Mouse (Mus musculus) A20 (cell line): ENCODE data around the gene Sh2d3c.
A peak's percentile ranks its signal among the peaks of the same experiment; 100 is the strongest.

Experiments
- DNase-seq: peaks from one replicate; pipeline ENCODE4 v3.0.0-alpha.2; 2011; ENCODE audit warnings: low read depth, low spot score

Gene Sh2d3c

DNA sequence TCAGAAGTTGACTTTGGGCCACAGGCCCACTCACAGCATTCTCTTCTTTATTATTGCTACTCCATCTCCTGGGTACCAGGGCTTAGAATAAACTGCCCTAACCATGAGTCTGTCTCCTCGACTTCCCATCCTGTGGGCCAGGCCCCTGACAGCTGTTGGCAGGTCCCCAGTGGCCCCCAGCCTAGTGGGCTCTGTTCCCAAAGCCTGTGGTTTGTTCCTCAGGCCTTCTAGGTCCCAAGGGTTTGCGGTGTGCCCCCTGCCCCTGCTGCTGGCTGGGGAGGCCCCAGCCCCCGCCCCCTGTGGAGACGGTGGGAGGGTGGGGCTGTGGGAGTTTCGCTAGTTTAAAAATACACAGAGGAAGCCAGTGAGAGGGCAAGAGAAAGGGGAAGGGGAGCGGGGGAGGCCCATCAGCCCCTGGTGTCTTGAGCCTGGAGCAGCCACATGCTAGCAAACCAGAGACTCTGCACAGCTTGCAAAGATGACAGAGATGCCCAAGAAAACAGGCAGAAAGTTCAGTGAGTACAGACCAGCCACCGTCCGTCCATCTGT lies at the start of gene Sh2d3c:
Gene Sh2d3c, plus strand, starts transcription at position 375 of the 549 bp plus-strand sequence.
- peak; percentile 83 for DNase-seq

DNA sequence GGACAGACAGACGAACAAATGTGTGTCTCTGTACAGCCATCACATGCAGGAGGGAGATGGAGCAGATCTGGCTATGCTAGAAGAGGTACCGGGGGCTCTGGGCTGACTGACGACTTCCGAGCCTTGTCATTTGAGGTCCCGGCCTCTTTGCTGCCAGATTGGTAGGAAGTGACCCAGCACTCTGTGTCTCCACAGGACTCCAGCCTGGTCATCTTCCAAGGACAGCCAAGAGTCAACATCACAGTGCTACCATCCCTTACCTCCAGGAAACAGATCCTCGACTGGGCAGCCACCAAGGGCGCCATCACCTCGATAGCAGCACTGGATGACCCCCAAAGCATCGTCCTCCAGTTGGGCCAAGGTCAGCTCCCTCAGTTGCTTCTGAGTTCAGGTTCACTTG lies 49.7 kb upstream of the Sh2d3c start:
- DNase-seq = no peak

DNA sequence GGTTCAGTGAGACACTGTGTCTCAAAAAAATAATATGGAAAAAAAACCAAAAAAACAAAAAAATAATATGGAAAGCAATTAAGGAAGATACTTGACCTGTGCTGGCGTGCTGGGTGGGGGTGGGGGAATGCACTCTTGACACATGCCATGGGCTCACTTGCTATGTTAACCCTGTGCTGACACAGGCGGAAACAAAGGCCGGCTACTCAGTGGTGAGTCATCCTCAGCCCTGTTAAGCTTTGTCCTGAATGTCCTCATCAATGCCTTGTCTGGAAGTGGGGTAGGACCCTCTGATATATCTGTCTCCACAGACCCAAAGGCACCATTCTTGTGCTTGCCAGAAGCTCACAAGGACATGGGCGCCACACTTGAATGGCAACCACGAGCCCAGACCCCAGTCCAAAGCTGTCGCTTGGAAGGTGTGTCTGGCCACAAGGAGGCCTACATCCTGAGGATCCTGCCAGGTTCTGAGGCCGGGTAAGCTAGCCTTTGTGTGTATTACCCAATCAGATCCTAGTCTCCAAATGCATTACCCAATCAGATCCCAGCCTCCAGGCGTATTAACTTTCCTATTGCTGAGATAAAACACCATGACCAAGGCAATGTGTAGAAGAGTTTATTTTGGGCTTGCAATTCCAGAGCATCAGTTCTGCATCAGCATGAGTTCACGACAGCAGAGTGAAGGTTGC lies 48.8 kb upstream of the Sh2d3c start:
- no peak for DNase-seq

DNA sequence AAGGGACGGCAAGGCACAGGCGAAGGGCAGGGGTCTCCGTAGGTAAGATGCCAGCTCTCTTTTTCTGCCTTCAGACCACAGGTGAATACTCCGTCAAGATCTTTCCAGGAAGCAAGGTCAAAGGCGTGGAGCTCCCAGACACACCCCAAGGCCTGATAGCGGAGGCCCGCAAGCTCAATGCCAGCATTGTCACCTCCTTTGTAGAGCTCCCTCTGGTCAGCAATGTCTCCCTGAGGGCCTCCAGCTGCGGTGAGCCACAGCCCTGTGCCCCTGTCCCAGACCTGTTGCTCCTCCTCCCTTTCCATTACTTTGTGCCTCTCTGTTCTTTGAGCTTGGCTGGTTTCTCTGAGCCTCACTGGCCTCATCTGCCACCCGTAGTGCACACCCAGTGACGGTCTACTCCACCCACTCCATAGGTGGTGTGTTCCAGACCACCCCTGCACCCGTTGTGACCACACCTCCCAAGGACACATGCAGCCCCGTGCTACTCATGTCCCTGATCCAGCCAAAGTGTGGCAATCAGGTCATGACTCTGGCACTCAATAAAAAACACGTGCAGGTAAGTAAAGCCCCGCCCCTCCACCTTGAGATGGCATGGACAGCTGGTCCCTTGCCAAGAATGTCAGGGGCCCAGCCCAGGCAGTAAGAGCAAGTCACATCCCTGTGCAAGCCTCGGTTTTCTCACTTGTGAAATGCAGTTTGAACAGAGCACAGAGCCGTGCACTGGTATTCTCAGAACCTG lies 47.5 kb upstream of the Sh2d3c start:
- no peak for DNase-seq

DNA sequence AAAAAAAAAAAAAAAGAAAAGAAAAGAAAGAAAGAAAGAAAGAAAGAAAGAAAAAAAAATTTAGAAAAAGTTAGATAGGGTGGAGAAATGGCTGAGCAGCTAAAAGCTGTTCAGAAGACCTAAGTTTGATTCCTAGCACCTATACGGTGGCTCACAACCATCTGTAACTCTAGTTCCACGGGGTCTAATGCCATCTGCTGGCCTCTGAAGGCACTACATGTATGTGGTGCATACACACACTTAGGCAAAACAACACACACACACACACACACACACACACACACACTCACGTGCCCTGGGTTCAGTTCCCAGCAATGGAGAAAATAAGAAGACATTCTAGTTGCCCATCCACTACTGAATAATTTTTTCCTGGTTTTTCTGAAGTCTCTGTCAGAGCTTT lies 44.0 kb upstream of the Sh2d3c start:
- DNase-seq = no peak

DNA sequence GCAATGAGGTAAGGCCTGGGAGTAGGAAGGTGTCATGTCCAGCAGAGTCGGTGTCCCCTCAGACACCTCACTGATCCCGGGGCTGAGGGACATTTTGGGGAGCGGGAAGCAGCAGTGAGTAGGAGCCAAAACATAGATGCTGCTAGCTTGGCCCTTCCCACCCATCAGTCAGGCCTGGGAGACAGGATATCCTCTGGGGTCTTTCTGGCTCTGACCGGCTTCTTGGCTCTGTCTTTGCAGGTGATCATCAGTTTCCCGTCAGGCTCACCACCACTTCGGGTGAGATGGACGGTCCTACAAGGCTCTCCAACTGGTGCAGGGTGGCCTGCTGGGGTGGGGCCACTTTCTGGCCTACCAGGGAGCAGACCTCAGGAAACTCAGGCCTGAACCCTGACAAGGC lies 43.2 kb upstream of the Sh2d3c start:
- no peak for DNase-seq

DNA sequence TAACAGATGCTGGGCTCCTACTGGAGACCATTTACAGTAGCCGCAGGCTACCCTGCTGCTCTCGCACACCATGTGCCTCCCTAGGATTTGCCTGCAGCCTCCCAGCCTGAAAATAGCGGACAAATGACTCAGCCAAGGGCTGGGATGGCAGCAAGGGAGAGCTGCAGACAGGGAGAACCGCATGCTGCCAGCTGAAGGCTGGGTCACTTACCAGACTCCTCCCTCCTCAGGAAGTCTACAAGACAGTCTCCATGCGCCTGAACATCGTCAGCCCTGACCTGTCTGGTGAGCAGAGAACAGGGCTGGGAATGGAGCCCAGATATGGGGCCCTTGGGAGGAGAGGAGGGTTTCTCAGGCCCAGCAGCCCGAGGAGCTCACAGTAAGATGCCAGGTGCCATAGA lies 40.8 kb upstream of the Sh2d3c start:
- no peak for DNase-seq

DNA sequence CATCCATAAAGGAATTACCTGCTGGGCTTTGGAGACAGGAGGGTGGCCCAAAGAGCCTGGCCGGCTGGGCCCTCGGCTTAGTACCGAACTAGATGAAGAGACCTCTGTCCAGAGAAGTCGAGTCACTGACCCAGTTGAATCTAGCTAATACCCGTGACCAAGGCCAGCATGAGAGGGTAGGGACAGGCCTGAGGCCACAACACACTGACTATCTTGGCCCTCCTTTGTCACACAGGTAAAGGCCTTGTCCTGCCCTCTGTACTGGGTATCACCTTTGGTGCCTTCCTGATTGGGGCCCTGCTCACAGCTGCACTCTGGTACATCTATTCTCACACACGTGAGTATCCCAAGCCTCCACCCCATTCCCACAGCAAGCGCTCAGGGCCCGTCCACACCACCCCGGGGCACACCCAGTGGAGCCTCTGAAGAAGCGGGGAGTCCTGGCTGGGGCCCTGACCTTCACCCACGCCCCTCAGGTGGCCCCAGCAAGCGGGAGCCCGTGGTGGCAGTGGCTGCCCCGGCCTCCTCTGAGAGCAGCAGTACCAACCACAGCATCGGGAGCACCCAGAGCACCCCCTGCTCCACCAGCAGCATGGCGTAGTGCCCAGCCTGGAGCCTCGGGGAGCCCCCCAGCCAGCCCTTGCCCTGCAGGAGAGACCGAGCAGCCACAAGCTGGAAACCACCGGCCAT lies 39.7 kb upstream of the Sh2d3c start:
- no peak for DNase-seq

DNA sequence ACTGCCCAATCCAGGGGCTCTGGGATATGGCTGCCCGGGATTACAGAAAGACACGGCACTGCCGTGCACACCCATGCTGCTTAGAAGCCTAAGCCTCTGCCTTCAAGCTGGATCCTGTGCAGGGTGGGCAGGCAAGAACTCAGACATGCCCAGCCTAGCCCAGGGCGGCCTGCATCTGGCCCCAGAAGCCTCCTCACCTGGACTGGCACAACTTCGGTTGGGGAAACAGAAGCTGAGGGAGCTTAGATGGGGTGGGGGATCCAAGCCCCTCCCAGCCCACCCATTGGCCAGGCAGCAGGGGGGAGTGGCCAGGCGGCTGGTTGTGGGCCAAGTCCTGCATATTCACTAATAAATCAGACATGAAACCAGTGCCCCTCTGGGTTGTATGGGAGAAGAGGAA lies 39.1 kb upstream of the Sh2d3c start:
- no peak for DNase-seq

DNA sequence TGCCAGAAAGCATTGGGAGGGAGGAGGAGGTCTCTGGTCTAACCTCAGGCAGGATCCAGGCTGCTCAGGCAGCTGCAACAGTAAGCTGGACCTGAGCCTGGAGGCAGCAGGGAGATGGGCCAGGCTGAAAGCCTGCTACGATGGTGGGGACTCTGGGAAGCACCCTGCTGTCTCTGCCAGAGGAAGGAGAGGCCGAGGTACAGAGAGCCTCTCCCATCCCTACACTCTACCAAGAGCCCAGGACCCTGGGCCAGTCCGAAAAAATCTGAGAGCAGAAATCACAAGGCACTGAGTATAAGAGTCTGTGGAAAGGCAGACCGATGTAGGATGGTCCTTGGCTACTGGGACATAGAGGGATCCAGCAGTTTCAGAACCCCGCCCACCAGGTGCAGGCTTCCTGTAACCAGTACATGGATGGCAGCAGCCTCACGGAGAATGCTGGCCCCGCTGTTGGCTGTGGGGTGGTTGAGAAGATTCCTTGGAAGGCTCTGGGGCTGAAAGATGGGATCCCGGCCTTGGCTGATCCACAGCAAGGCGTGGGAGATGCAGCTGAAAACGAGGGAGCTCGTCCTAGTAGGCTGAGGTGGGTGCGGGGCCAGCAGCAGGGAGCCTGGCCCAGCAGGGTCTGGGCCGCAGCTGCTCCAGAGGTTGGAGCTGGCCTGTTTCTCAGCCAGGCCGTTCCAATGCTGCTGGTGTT lies 38.0 kb upstream of the Sh2d3c start:
- no peak for DNase-seq

DNA sequence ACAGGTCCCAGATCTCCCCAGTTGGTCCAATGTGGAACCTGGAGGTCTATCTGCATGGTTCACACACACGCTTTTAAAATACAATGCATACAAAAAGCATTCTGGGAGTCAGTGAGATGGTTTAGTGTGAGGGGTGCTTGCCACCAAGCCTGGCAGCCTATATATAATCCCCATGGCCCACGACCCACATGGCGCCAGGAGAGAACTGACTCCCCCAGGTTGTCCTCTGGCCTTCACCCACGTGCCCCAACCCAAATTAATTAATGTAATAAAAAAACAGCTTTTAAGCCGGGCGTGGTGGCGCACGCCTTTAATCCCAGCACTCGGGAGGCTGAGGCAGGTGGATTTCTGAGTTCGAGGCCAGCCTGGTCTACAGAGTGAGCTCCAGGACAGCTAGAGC lies 37.2 kb upstream of the Sh2d3c start:
- no peak for DNase-seq

DNA sequence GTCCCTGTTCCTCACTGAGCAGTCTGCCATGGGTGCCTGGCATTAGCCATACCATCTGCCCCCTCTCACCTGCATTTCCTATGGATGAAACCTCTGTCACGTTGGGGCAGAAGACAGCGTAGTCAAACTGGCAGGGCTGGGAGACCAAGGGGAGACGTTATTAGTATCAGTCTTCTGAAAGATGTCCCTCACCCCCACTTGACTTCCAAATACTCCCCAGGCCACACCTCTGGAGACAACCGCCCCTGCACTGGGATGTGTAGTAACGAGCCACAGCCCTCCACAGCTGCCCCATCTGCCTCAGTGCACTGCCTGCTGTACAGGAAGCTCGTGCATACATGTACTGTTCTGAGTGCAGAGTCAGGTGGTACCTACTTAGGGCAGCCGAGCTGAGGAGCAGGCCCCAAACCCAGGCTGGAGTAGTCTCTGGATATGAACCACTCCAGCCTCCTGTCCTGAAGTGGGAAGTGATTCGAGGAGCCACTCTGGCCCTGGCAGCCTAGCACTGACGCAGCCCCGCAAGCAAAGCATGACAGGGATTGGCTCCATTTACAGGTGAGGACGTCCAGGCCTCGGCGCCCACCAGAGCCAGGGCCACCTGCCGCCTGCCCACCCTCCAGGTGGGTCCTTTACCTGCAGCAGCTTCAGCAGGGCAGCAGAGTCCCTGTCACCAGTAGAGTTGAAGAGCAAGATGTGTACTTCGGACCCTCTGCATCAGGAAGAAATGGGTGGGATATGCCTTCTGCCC lies 36.0 kb upstream of the Sh2d3c start:
- no peak for DNase-seq

DNA sequence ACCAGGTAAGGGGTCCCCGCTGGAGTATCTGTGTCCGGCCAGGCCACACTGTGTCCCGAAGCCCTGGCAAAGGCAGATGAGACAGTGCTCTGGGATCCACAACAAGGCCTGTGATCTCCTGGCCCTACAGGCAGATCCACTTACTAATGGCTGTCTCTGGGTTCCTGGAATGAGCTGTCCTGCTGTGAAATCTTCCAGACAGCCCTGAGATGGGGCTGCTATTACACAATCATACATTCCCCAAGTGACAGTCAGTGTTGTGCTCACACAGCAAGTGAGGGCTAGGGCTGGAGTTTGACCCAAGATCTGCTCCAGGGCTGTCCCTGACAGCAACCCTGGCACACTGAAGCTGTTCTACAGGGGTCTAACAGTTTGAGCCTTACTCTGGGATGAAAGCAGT lies 35.0 kb upstream of the Sh2d3c start:
- no peak for DNase-seq

DNA sequence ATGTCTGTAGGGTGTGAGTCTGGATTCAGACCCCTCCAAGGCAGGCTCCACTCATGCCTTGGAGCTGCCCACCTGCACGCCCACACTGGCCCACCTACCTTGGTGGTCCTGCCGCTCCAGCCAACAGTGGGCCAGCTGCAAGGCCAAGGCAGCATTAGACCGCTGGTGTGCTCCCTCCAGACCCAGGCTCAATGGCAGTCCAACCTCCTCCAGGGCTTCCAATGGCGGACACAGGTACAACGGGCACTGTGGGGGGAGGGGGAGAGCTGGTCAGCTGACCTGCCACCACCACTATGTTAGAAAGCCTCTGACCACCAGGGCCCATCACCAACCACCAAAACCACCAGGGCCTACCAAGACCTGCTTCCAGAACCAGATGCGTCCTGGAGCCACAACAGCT lies 34.2 kb upstream of the Sh2d3c start:
- DNase-seq = no peak

DNA sequence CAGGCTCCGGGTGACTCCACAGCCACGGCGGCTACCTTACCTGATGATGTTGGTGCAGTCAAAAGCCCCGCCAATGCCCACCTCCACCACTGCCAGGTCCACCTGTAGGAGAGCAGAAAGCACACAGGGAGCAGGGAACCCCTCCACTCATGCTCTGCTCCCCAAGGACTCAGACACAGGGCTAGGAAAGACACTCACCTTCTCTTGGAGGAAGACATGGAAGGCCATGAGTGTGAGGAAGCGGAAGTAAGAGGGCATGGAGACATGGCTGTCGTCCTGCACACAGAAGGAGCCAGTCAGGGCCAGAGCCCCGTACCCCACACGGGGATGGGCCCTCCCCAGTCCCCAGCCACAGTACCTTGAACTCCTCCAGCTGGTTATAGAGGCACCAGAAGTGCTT lies 33.3 kb upstream of the Sh2d3c start:
- DNase-seq = no peak

DNA sequence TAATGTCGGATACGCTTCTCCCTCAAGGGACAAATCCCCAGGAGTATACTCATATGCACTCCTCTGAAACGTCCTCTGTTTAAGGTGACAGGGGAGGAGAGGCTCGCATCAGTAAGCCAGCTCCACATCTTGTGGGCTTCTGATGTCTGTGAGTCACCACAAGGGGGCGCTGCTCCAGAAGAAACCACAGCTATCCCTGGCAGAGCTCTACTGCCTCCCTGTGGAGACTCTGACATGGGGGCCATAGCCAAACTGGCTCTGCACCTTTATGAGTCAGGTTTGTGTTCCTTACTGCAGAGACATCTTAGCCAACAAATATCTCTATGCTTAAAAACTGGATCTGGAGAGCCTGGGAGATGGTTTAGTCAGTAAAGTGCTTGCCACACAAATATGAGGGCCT lies 31.4 kb upstream of the Sh2d3c start:
- peak; percentile 89 for DNase-seq

DNA sequence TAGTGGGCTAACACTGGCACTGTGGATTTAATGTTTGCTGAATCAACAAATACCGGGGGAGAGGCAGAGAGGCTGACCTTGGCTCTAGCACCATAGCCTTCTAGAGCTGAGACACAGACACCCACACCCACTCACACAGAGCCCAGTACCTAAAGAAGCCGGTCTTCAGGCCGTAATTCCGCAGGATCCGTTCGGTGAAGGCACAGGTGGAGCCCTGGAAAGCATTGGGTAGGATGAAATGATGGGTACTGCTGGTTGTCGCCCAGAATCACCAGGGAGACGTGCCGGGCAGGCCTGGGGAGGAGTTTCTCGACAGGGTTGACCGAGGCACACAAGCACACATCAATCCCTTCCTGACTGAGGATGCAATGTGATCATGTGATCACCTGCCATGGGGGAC lies 29.8 kb upstream of the Sh2d3c start:
- no peak for DNase-seq

DNA sequence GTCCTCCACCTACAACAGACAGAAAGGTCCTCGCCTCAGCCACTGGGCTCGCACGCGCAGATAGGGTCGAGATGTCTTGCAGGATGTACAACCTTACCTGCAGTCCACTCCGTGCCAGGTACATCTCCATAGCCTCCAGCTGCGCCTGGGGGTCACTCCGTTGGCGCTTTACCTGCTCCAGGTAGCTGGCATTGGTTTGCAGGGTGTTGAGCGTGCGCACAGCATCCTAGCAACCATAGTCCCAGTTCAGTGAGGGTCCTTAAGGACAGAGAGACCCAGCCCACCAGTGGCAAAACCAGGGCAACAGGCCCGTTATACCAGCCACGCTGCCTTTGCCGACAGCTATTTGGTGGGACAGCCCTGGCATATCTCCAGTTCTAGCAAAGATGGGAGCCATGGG lies 28.4 kb upstream of the Sh2d3c start:
- no peak for DNase-seq

DNA sequence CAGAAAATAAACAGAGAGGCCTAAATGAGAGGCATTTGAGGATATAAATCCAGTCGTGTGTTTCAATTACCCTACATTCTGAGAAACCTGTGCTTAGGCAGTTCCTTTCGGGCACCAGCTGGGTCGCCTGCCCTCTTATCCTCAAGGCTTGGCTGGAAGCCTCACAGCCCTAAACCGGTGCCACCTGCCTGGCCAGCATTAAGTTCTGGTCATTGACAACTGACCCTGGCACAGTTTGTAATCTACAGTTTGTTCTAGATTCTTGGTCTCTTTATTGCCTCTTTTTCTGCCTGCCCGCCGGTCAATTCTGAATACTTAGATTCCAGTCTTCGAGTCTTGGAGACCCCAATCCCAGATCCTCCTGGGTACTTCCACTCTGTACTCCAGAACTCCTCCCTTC lies 27.6 kb upstream of the Sh2d3c start:
- peak; percentile 28 for DNase-seq

DNA sequence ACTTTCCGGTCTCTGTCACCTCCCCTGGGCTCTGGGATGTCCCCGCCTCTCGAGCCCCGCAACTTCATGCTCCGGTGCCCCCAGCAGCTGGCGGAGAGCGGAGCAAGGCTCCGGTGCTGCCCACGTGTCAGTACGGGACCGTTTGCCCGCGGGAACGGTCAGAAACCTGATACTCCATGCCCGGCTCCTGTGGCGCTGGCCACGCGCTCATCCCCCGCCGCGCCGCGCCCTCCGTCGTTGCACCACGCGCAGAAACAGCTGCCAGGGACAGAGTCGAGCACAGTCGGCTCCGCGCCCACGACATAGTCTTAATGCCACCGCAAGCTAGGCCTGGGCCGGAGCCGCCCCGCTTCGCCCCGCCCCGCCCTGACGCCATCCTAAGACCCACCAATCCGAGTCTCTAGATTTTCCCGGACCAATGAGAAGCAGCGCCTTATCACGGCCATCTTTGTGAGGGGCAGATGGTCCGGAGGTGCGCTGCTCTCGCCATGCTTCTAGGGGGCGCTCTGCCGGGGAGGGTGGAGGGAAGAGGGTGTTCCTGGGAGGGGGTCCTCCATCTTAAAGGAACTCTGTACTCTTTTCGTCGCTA lies 26.9 kb upstream of the Sh2d3c start:
- DNase-seq = peak; percentile 98

DNA sequence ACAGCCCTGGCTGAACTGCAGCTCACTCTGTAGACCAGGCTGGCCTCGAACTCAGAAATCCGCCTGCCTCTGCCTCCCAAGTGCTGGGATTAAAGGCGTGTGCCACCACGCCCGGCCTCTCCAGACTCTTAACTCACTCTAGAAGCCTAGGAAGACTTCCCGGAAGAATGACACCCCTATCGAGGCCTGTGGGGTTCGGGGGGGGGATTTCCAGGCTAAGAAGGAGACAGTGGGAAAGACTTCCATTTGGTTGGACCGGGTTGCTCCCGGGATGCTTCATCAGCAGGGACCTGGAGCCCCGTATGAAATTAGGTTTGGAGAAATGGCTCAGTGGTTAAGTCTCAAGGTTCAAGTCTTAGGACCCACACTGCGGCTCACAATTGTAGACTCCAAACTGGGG lies 26.2 kb upstream of the Sh2d3c start:
- no peak for DNase-seq
